Mouse (Mus musculus) forebrain, embryonic 11.5 days (tissue): ENCODE measurements around the gene Emsy. TPM values are rescaled to one million over a fixed set of nuclear protein-coding genes. Genes with fewer than 3 reads are reported as not detected.
A peak's percentile ranks its signal among the peaks of the same experiment; 100 is the strongest.

Experiments used
- ATAC-seq: fragments of 200-750 bp; cut with Nextera tagmentation; replicated peaks from 2 replicates; pipeline ENCODE4 v1.8.0; 2017; ENCODE audit warnings: moderate TSS enrichment; ENCODE audit not compliant: low FRiP score
- DNase-seq: peaks from one replicate; pipeline ENCODE4 v3.0.0-alpha.2; 2017; ENCODE audit warnings: low spot score
- H3K27ac ChIP-seq: fragments of 300-500 bp; sonication (generic); 2 replicates; pipeline ENCODE4 v1.5.1; 2014; ENCODE audit warnings: low read depth, low read length
- H3K27me3 ChIP-seq: fragments of 300-500 bp; sonication (generic); 2 replicates; pipeline ENCODE4 v1.6.1; 2014; ENCODE audit warnings: mild to moderate bottlenecking, low read length, mixed read lengths; ENCODE audit not compliant: control insufficient read depth, insufficient read depth
- H3K36me3 ChIP-seq: fragments of 300-500 bp; sonication (generic); 2 replicates; pipeline ENCODE4 v1.6.1; 2014; ENCODE audit warnings: mild to moderate bottlenecking, low read length, moderate library complexity, mixed read lengths; ENCODE audit not compliant: control insufficient read depth, insufficient read depth
- H3K4me1 ChIP-seq: fragments of 300-500 bp; sonication (generic); replicated peaks from 2 replicates; pipeline ENCODE4 v1.6.1; 2014; ENCODE audit warnings: low read length, mixed read lengths; ENCODE audit not compliant: control insufficient read depth, insufficient read depth
- H3K4me2 ChIP-seq: fragments of 300-500 bp; sonication (generic); 2 replicates; pipeline ENCODE4 v1.6.1; 2014; ENCODE audit warnings: low read depth, mild to moderate bottlenecking, low read length, moderate library complexity, mixed read lengths; ENCODE audit not compliant: severe bottlenecking
- H3K4me3 ChIP-seq: fragments of 300-500 bp; sonication (generic); 2 replicates; pipeline ENCODE4 v1.5.1; 2014; ENCODE audit warnings: low read depth, low read length
- H3K9ac ChIP-seq: fragments of 300-500 bp; sonication (generic); 2 replicates; pipeline ENCODE4 v1.6.1; 2014; ENCODE audit warnings: low read length
- H3K9me3 ChIP-seq: fragments of 300-500 bp; sonication (generic); 2 replicates; pipeline ENCODE4 v1.6.1; 2016; ENCODE audit warnings: low read length, mixed read lengths; ENCODE audit not compliant: control insufficient read depth
- WGBS: fragments of 180-500 bp; shearing (Covaris S2); extraction: QIAGEN DNeasy Blood & Tissue Kit; methylation state at CpG from one replicate; pipeline ENCODE4 v1.1.7; 2014; 5-methylcytosine and 5-hydroxymethylcytosine counted together
- polyA plus RNA-seq: library from polyadenylated mRNA; unstranded; fragments of >200 nt; fragmentation: Nextera tagmentation; extraction: Ambion mirVana; gene quantifications from 2 replicates; pipeline ENCODE4 v1.2.1, GENCODE M21; 2014

Gene Emsy
- polyA plus RNA-seq, 1 experiment from 2014 or later, result 67.5 TPM

GRCm38 (mm10) chr7:98694046-98694445 is 37.5 kb upstream of the Emsy start:
- H3K4me2 ChIP-seq, result no peak overlapping the region
- no peaks in the 10 kb centered on the region for H3K36me3 ChIP-seq
- no peaks in the 10 kb centered on the region for H3K4me1 ChIP-seq
- no peak overlapping the region for H3K27ac ChIP-seq
- 89% methylated on average over 5 of the region's 5 CpGs for WGBS
- ATAC-seq (no peak), DNase-seq (no peak)
- H3K9ac ChIP-seq, result no peak overlapping the region
- H3K27me3 ChIP-seq, result no peaks in the 10 kb centered on the region
- H3K9me3 ChIP-seq, result no peaks in the 10 kb centered on the region
- H3K4me3 ChIP-seq, result no peak overlapping the region

- H3K9me3 ChIP-seq, result no peaks in the 10 kb centered on the region
- no peak for DNase-seq
- H3K4me1 ChIP-seq, result no peaks in the 10 kb centered on the region
- WGBS, result 57% methylated on average over 24 of the region's 24 CpGs
- H3K27ac ChIP-seq, result no peak overlapping the region
- ATAC-seq, result no peak
- no peak overlapping the region for H3K9ac ChIP-seq
- H3K4me2 ChIP-seq, result no peak overlapping the region
- H3K36me3 ChIP-seq, result no peaks in the 10 kb centered on the region
- no peaks in the 10 kb centered on the region for H3K27me3 ChIP-seq
- no peak overlapping the region for H3K4me3 ChIP-seq
Measured at GRCm38 (mm10) chr7:98692761-98693546, 36.4 kb upstream of the Emsy start.

- DNase-seq (no peak), ATAC-seq (no peak)
- H3K36me3 ChIP-seq, result no peaks in the 10 kb centered on the region
- no peaks in the 10 kb centered on the region for H3K4me1 ChIP-seq
- H3K4me2 ChIP-seq, result no peak overlapping the region
- no peak overlapping the region for H3K4me3 ChIP-seq
- H3K27ac ChIP-seq, result no peak overlapping the region
- H3K9me3 ChIP-seq, result no peaks in the 10 kb centered on the region
- no peaks in the 10 kb centered on the region for H3K27me3 ChIP-seq
- no peak overlapping the region for H3K9ac ChIP-seq
- WGBS, result 15% methylated on average over 3 of the region's 3 CpGs
Measured at GRCm38 (mm10) chr7:98690831-98691230, 34.2 kb upstream of the Emsy start.

- H3K4me1 ChIP-seq, result no peaks in the 10 kb centered on the region
Measured at GRCm38 (mm10) chr7:98690126-98690525, 33.5 kb upstream of the Emsy start.

GRCm38 (mm10) chr7:98685895-98686294 is 29.3 kb upstream of the Emsy start:
- no peaks in the 10 kb centered on the region for H3K9me3 ChIP-seq
- no peaks in the 10 kb centered on the region for H3K27me3 ChIP-seq
- no peaks in the 10 kb centered on the region for H3K36me3 ChIP-seq
- H3K9ac ChIP-seq, result no peak overlapping the region
- DNase-seq (peak; percentile 65), ATAC-seq (no peak)
- H3K4me1 ChIP-seq, result no peaks in the 10 kb centered on the region
- H3K4me3 ChIP-seq, result no peak overlapping the region
- WGBS, result 48% methylated on average over 13 of the region's 13 CpGs
- H3K27ac ChIP-seq, result no peak overlapping the region
- no peak overlapping the region for H3K4me2 ChIP-seq

More at GRCm38 (mm10) chr7:98690126-98690525, 33.5 kb upstream of the Emsy start:
- Histone ChIP-seq H3K9ac (no peak overlapping the region), H3K4me2 (no peak overlapping the region), H3K4me3 (no peak overlapping the region), H3K36me3 (no peaks in the 10 kb centered on the region), H3K27ac (no peak overlapping the region), H3K9me3 (no peaks in the 10 kb centered on the region), H3K27me3 (no peaks in the 10 kb centered on the region)
- ATAC-seq, result no peak
- WGBS, result 82% methylated on average over 1 of the region's 1 CpGs
- DNase-seq, result no peak

- no peak for ATAC-seq
- Histone ChIP-seq H3K9ac (no peak overlapping the region), H3K4me2 (no peak overlapping the region), H3K4me3 (no peak overlapping the region), H3K4me1 (no peaks in the 10 kb centered on the region), H3K36me3 (no peaks in the 10 kb centered on the region), H3K9me3 (no peaks in the 10 kb centered on the region), H3K27me3 (no peaks in the 10 kb centered on the region), H3K27ac (no peak overlapping the region)
- WGBS, result 92% methylated on average over 10 of the region's 10 CpGs
- DNase-seq, result no peak
Measured at GRCm38 (mm10) chr7:98682821-98683220, 26.2 kb upstream of the Emsy start.

GRCm38 (mm10) chr7:98680691-98681090 is 24.1 kb upstream of the Emsy start:
- WGBS, result 62% methylated on average over 2 of the region's 2 CpGs
- no peak overlapping the region for H3K4me2 ChIP-seq
- ATAC-seq, result no peak

GRCm38 (mm10) chr7:98678441-98678840 is 21.9 kb upstream of the Emsy start:
- Histone ChIP-seq H3K27ac (no peak overlapping the region), H3K36me3 (no peaks in the 10 kb centered on the region), H3K9ac (no peak overlapping the region), H3K27me3 (no peaks in the 10 kb centered on the region), H3K4me2 (no peak overlapping the region), H3K4me1 (no peaks in the 10 kb centered on the region), H3K9me3 (no peaks in the 10 kb centered on the region), H3K4me3 (no peak overlapping the region)
- ATAC-seq (no peak), DNase-seq (no peak)
- WGBS, result 77% methylated on average over 7 of the region's 7 CpGs

More at GRCm38 (mm10) chr7:98680691-98681090, 24.1 kb upstream of the Emsy start:
- Histone ChIP-seq H3K36me3 (no peaks in the 10 kb centered on the region), H3K9me3 (no peaks in the 10 kb centered on the region), H3K9ac (no peak overlapping the region), H3K27me3 (no peaks in the 10 kb centered on the region), H3K27ac (no peak overlapping the region), H3K4me3 (no peak overlapping the region), H3K4me1 (no peaks in the 10 kb centered on the region)
- no peak for DNase-seq

- 69% methylated on average over 2 of the region's 2 CpGs for WGBS
- Histone ChIP-seq H3K27me3 (no peaks in the 10 kb centered on the region), H3K27ac (no peak overlapping the region), H3K9ac (no peak overlapping the region), H3K4me3 (no peak overlapping the region), H3K4me1 (no peaks in the 10 kb centered on the region), H3K9me3 (no peaks in the 10 kb centered on the region), H3K4me2 (no peak overlapping the region), H3K36me3 (no peaks in the 10 kb centered on the region)
- ATAC-seq (no peak), DNase-seq (no peak)
Measured at GRCm38 (mm10) chr7:98677511-98677910, 20.9 kb upstream of the Emsy start.
